Mouse (Mus musculus): ENCODE measurements at regions not wholly inside any gene's neighbourhood (a gene's known extent, or its start where the extent isn't known, plus 50 kb on each side); places are given as distances from the start of the nearest gene placed in this dataset.

- TF ChIP-seq EP300 (IDR thresholded peaks at IDR 0.05; ENCODE audit: insufficient read depth, low read depth, low read length) (no peak), CTCF (IDR thresholded peaks at IDR 0.05) (no peak)
Measured at GRCm38 (mm10) chr3:58247989-58248388, 166.5 kb upstream of the Tsc22d2 start.
